11 mouse cellular contexts compared by ENCODE assay signal in genomic region chr1:118460716-118461115, GRCm38 (mm10).
A peak's percentile ranks its signal among the peaks of the same experiment; 100 is the strongest.
DNase-seq lines count a peak whose midpoint lies in the region.
"Had no signal": no experiment of that assay in that cellular context is flagged by ENCODE, and none has a peak within 500 bp of the region (broad histone marks: within the 10 kb centered on the region; RNA-seq: fewer than 3 reads in every experiment).

No protein-coding gene starts in this region.

- DNase-seq in cerebellum, adult 9-10 months, result peak; percentile 47
- DNase-seq in cerebellum, postnatal 36 days, result no peak
- DNase-seq in heart, adult 11 months, result peak; percentile 85
- no peak for DNase-seq in heart, postnatal 25 days (ENCODE audit: low spot score)
- DNase-seq: adrenal gland, adult 2 months; adrenal gland, postnatal 10 days; adrenal gland, postnatal 25 days; cerebellum, adult 11 months; cerebellum, adult 8-10 months; cerebellum, postnatal 25 days; embryo, embryonic 11 days had no signal

- intact Hi-C loops in heart, postnatal 25 days (cut with DNase I), result loop anchor here (5.0 kb wide), 1 partner anchor 123 kb away; no protein-coding TSS in a partner anchor

Comparison
In these comparisons a context has a peak if more than half of its experiments do, and no peak if none do; other contexts are left out.
1. DNase-seq: peak in cerebellum, adult 9-10 months (single experiment) and heart, adult 11 months (single experiment); none in cerebellum, postnatal 36 days (0 of 2) and heart, postnatal 25 days (single experiment).